Mouse (Mus musculus) frontal cortex, adult 2 months (tissue): ENCODE data around the gene Retreg1. TPM values are rescaled to one million over a fixed set of nuclear protein-coding genes. Genes with fewer than 3 reads are reported as not detected.

Source experiments
- DNase-seq, 2 experiments: peaks; one replicate each; pipeline ENCODE4 v3.0.0; 2022; ENCODE audit warnings: low spot score in 1 of 2; ENCODE audit errors: extremely low spot score in 1 of 2
- polyA plus RNA-seq: library from polyadenylated mRNA; depleted of rRNA; stranded (reverse); fragments of >200 nt; gene quantifications from 2 replicates; pipeline ENCODE4 v1.2.3, GENCODE M21; 2012; rRNA removed

Gene Retreg1
- 21.8 and 24.5 TPM in 2 replicates for polyA plus RNA-seq

DNA sequence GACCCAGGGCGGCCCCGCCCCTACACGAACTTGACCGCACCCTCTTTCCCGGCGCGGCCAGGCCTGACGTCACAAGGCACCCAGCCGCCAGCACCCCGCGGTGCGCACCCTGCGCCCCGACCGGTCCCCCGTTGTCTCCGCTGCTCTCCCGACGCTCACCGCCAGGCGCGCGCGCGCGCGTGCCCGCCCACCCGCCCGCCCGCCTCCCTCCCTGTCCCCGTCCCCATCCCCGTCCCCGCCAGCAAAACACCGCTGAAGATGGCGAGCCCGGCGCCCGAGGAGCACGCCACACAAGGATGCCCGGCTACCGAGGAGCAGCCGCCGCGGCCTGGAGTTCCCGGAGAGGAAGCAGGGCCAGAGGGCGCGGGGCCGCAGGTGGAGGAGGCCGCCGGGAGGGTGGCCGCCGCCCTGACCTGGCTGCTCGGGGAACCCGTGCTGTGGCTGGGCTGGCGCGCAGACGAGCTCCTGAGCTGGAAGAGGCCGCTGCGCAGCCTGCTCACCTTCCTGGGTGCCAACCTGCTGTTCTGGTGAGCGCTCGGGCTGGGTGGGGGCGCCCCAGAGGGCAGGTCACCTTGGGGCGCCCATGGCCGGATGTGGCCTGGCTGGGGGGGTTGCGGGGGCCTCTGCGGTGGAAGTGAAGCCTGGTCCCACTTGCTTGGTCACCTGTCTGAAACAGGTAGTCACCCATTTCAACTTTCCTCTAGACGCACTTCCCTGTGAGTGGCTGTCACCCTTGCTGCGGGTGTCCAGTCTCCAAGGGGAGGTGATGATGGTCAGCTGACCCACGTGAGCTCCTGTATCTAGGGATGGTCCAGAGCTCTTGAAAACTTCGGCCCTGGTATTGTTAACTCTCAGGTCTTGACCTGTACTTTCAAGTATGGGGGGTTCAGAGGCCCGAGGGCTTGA lies at the start of gene Retreg1:
Gene Retreg1, plus strand, starts transcription at position 95 of the 906 bp plus-strand sequence.
- peak; percentile 33 to 80 for DNase-seq

DNA sequence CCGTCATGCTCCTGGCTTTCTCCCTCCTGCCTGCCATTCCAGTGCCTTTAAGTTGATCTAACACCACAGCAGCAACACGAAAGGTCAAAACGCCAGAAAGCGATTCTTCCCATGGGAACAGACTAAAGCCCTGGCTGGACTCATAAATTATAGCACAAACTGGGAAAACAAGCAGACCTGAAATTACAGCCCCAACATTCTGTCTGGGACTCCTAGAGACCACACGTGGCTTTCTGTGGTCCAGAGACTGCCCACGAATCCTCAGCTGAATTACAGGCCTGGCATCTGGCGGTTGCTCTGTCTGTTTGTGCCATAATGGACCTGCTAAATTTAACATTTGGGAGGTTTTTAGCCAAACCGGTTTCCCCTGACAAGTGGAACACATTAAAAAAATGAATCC lies 48.9 kb upstream of the Retreg1 start:
- no peak for DNase-seq

DNA sequence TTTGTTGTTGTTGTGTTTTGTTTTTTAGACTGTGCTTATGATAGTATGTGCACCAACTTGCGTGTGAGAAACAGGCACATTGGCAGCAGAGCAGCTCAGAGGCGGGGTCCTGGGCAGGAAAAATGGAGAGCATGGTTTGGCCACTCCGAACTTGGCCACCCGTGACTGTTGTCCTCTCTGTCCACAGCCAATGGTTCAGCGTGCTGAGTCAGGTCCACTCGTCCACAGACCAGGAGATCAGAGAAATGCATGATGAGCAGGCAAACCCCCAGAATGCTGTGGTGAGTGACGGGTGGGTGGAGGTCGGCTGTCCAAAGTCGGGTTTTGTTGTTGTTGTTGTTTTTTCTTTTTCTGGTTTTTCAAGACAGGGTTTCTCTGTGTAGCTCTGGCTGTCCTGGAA lies 47.5 kb upstream of the Retreg1 start:
- no peak for DNase-seq

DNA sequence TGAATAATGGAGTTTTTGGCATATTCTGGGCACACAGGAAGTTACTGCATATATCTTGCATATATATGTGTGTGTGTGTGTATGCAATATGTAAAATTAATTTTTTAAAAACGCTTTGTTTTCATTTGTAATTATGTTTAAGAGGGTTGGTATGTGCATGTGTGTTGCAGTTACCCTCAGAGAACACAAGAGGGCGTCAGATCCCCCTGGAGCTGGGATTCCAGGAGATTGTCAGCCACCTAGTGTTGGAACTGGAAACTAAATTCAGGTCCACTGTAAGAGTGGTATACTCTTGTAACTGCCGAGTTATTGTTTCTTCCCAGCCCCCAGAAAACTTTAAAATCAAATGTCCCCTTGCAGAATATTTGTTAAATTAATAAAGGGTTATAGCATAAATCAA lies 46.6 kb upstream of the Retreg1 start:
- no peak for DNase-seq

DNA sequence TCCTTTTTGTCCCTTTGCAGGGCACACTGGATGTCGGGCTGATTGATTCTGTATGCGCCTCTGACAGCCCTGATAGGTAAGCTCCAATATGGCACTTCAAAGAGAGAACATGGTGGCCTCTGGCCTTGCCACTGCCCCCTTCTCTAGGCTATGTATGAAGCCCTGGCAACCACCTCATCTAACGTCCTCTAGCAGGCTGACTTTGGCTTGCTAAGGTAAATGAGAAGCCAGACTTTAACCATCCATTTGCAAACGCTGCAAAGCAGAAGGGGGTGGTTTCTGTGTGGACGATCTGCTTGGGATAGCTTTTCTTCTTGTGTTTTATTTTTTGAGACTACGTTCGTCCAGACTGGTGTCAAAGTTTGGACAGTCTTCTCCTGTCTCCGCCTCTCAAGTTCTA lies 45.8 kb upstream of the Retreg1 start:
- no peak for DNase-seq

DNA sequence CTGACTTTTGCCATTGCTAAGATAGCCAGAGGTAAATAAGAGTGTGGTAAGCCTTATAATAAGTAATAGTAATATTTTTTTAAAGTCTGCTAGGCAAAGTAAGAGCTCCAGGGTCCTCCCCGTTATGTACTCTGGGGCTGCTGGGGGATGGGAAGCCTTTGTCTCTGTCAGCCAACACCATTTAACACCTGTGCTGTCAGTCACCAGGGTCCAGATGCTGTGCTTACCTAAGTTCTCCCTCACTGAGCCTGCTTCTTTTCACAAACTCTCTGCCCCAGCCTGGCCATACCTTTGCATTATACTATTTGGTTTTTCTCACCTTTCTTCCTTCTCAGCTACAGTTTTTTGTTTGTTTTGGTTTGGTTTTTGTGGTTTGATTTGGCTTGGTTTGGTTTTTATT lies 45.1 kb upstream of the Retreg1 start:
- no peak for DNase-seq

DNA sequence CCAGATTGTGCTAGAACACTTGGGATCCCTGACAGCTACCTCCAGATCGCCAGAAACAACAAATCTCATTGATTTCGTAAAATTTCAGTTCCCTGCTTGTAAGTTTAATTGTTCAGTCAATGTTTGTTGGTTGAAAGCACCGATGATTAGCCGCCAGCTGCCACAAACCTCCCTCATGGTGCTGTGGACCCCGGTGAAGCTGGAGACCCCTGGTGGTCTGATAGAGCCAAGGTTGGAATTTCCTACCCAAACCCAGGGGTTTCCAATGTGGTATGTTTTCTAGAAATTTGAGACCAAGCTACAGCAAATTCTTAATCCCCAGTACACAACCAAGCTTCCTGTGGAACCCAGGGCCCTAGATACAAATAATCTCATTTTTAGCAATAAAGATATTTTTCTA lies 41.3 kb upstream of the Retreg1 start:
- DNase-seq = no peak

DNA sequence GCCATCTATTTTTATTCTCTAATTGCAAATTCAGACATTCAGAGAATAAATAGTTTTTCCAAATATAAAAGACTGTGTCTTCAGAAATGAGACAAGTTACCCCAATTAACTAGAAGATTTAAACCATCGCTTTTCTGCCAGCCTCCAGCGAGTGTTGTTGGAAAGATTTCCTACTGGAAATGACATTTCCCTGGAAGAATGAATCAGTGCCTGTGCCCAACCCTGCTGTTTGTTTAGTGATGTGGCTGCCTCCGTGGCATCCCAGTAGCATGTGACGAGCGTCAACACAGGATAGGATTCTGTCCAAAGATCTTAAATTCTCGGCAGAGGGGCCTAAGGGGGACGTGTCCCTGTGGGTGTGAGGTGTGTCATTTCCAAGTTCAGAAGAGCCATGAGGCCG lies 40.8 kb upstream of the Retreg1 start:
- DNase-seq = peak in 1 of 2 experiments; percentile 51

DNA sequence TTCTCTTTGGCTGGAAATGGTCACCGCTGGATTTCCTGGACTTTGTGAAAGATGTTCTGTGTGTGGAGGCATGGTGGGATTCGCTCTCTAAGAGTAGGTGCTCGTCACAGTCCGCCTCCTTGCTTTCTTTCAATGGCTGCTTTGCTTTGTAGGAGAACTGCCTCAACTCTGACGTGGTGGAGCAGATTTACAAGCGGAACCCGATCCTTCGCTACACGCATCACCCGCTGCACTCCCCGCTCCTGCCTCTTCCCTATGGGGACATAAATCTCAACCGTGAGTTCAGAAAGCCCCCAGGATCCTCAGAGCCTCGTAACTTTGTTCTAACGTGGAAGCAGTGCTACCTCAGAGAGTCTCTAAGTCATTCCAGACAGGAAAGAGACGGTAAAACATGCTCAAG lies 39.9 kb upstream of the Retreg1 start:
- DNase-seq = no peak

DNA sequence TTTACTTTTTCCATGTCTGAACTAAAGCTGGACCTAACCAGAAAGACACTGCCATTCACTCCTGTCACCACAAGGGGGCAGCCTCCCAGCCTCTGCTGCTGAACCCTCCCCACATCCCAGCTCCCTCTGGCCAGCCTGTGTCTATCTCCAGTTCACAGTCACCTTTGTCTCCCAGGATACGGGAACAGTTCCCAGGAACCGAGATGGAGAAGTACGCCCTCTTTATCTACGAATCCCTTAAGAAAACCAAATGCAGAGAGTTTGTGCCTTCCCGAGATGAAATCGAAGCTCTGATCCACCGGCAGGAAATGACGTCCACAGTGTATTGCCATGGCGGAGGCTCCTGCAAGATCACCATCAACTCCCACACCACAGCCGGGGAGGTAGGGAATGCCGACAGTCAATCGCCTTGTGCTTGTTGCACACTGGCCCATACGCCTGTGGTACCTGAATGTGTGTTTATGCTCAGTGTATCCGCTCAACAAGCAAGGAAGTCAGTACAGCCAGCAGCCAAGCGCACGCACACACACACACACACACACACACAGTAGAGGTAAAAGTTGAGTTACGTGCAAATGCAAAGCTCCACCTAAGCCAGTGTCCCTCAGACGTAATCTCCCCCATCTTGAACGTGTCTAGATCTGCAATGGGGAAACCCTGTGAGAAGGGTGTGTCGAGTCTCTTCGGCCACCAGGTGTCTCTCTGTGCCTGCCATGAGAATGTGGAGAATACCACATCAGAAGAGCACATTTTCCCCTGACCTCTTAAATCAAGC lies 37.5 kb upstream of the Retreg1 start:
- DNase-seq = peak; percentile 46 to 89

DNA sequence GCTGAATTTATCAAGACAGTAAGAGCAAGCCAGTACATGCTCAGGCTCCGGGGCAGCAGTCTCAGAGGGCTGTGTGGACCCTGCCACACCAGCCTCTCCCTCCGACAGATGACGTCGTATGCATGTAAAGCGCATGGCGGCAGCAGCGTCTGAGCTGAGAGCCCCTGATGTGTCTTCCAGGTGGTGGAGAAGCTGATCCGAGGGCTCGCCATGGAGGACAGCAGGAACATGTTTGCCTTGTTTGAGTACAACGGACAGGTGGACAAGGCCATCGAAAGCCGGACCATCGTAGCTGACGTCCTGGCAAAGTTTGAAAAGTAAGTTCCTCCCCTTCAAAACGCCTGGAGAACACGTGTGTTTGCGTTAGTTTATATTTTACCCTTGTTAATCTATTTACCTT lies 36.6 kb upstream of the Retreg1 start:
- no peak for DNase-seq

DNA sequence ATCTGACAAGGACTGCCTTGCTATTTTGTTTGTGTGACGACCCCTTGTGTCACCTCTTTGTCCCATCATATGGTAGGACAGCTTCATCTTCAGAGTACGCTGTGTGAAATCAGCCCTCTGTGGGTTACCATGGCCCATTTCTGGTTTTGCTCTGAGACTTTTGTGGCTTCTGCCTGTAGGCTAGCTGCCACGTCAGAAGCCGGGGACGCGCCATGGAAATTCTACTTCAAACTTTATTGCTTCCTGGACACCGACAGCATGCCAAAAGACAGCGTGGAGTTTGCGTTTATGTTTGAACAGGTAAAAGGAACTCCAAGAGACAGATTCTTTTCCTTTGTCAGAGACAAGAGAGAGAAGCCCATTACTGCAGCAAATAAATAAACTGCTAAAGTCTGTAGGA lies 36.1 kb upstream of the Retreg1 start:
- DNase-seq = no peak

DNA sequence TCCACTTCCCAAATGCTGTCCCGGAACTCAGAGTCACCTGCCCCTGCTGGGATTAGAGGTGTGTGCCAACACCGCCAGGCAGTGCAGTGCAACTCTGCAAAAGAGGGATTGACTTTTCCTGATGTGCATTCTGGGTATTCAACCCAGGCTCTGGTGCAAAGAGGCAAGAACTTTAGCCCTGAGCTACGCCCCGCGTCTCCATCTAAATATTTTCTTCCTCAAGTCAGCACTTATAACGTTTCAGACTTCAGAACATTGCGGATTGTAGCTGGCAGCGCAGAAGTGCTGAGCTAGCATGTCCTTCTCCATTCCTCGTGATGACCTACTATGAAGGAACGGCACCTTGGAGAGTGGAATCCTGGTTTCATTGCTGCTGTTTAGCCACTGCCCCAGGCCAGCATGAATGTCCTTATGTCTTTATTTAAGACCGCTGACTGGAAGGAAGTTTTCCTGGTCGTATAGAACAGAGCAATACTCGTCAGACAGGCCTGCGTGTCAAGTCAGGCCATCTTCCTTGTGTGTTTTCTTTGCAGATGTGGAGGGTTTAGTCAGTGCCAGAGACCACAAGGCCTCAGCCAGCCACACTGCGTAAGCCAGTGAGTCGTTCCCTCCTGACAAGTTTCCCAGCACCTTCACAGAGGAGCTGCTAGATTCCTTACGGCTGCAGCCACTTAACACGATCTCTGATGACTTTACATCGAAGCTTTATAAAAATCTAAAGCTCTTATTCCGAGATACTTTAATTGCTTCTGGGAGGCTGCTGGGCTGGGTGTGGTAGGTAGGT lies 34.1 kb upstream of the Retreg1 start:
- no peak for DNase-seq

DNA sequence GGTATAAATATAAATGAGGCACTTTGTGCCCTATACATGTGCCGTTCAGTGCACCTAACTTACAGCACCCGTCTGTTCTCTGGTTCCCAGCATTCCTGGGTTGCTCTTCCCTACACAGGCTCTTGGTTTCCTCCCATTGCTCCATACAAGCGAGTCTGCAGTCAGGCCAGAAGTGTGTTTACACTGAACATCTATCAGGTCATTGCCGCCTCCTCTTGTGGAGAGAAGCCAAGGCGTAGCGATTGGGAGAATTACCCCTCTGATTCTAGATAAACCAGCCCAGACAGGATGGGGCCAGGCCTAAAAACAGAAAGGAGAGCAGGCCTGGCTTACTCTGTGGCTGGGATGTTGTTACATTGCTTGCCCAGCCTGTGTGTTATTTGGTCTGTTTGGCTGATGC lies 33.3 kb upstream of the Retreg1 start:
- DNase-seq = no peak

DNA sequence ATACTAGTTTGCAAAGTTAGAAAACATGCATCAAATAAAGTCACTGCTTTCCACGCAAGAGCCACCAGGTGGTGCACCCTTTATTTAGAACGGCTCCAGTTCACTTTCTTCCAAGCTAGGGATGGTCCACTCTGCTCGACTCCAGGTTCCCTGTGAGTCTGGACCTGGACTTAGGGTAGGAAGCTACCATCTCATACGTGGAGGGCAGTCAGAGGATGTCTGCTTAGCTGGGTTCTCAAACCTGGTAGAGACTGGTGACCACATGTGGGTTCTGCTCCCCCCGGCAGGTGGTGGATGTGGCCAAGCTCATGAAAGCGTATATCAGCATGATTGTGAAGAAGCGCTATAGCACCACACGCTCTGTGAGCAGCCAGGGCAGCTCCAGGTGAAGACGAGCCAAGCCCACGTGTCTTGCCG lies 31.1 kb upstream of the Retreg1 start:
- DNase-seq = no peak

DNA sequence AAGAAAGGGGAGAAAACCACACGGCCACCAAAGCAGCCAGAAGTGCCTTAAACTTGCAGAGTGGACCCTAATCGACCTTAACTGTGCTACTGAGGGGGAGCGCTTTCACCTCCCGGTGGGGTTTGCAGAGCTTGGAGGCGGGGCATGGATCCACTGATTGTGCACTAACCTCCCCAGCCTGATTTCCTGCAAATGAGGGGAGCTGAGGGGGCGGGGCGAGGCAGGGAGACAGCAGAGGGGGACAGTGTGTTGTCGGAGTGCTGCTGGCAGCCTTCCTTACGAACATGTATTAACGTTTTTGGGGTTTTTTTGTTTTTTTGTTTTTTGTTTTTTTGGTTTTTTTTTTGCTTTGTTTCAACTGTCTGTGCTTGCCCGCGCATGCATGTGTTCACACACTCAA lies 30.5 kb upstream of the Retreg1 start:
- no peak for DNase-seq

DNA sequence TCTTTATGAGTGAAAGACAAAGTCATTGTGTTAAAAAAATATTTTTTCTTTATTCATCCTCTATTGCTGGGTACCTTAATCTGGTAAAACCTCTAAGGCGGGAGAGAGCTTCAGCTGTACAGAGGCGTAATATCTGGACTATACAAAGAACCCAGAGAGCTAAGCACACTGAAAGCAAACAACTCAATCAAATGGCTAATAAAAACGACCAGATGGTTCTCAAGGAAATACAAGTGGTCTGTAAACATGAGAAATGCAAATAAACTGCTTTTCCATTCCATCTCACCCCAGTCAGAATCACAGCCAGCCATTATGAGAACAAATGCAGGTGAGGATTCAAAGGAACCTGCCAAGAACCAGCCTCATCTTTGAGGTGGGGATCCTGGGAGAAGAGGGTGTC lies 28.4 kb upstream of the Retreg1 start:
- DNase-seq = no peak

DNA sequence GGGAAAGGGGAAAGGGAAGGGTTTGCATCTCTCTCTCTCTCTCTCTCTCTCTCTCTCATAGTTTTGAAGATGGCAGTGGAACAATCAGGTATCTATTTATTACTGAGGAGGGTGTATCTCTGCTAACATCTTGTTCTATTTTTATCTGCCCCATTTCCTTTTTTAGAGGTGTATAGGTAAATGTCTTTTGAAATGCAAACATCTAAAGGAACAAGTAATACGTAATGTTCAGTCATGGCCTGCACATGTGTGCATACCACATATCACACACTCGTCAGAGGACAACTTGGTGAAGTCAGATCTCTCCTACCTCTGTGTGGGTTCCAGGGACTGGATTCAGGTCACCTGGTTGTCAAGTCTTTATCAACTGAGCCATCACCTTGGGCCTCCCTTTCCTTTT lies 25.8 kb upstream of the Retreg1 start:
- no peak for DNase-seq

DNA sequence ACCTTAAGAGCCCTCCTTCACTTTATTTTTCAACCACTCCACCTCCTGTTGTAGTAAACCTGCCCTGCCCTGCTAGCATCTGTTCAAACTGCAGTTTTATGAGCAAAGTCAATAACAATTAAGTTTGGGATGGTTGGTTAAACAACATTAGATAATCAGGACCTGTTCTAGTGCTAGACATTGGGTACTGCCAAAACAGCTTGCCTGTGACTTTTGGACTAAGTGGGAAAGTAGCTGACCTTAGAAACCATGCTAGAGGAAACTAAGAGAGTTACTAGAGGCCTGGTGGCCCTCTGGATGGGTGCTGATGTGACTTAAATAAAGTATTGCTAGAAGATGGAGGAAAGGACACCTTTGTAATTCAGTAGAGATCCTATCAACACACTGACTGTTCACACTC lies 21.0 kb upstream of the Retreg1 start:
- DNase-seq = no peak

DNA sequence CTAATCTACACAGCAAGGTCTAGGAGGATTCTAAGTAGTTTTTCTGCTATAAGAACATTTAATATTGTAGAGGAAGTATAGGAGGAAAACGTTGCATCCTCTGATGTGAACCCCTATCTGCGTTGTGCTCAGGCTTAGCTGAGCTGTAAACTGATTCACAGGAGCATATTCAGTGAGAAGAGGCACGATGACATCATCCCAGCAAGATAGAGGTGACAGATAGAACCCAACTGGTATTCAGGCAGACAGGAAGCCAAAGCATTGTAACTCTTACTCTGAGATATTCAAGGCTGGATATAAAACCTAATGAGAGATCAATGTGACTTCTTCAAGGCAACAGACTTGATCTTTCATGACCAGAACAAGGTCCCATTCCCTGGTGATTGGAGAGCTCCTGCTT lies 20.3 kb upstream of the Retreg1 start:
- DNase-seq = no peak

DNA sequence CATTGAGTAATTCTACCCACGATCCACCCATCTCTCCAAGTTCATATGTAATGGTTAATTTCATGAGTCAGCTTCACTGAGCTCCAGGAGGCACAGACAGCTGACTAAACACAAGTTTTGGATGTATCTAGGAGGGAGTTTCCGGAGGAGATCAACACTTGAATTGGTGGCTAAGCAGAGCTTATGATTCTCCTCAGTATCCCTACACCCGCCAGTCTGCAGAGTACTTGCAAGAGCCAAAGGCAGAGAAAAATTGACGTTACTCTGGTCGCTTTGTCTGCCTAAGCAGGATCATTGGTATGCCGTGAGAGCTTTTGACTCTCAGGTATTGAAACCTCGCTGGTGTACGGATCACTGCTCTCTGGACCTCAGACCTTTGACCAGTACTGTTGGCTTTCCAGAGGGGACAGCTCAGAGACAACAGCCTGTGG lies 16.4 kb upstream of the Retreg1 start:
- peak in 1 of 2 experiments; percentile 54 for DNase-seq
